Mouse (Mus musculus): ENCODE measurements around the gene Efna4. TPM values are rescaled to one million over a fixed set of nuclear protein-coding genes. Genes with fewer than 3 reads are reported as not detected.
A peak's percentile ranks its signal among the peaks of the same experiment; 100 is the strongest.

Efna4 gene
- polyA plus RNA-seq, 1 experiment = 1.1 TPM

DNA sequence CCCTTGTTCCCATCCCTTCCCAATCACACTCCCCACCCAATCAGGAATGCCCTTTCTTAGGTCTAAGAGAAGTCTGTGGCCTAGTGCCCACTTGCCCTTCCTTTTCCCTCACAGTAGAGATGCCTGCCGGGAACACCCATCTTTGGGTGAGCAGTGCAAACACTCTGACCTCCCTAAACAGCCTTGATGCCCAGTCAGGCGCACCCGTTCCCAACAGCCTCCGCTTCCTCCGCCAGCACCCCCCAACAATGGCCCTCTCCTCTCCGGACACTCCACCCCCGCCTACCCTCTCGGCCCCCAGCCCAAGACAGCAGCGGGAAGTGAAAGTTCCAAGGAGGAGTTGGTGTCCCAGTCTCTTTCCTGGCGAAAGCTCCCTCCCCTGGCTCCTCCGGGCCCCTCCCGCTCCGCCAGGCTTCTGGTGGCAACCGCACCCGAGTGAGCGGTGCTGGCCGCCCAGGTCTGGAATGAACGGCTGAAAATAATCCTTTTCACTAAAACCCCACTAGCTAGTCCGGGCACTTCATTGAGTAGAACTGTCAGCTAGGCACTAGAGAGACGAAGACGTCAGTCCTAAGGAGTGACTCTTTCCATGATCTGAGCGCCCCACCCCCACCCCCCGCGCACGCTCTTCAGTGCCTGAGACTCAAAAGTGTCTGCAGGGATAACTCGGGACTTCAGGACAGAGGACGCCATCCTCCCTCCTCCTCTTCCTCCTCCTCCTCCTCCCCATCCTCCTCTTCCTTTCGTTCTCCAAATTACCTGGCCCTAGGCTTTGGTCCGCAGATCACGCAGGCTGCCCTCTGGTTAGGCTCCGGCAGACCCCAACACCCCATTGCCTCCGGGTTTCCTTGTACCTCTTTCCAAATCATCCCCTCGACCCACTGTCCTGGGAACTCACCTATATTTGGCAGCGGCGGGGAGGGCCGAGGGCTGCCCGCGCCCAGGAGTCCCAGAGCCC lies 11.4 kb upstream of the Efna4 start:
- Histone ChIP-seq H3K4me3 (ENCODE audit: insufficient read depth, low read length) (peak overlapping the region; percentile 93), H3K27ac (ENCODE audit: insufficient read depth, low read length) (peak overlapping the region; percentile 54; the same call in 1 of the 2 replicates), H3K4me1 (ENCODE audit: control insufficient read depth, insufficient read depth, low read length) (no peaks in the 10 kb centered on the region)
- TF ChIP-seq CTCF (IDR thresholded peaks at IDR 0.05; ENCODE audit: extremely low read depth, insufficient read depth, low read length) = no peak
- no peak for TF ChIP-seq POLR2A (IDR thresholded peaks at IDR 0.05; ENCODE audit: extremely low read depth, insufficient read depth, low read length)

DNA sequence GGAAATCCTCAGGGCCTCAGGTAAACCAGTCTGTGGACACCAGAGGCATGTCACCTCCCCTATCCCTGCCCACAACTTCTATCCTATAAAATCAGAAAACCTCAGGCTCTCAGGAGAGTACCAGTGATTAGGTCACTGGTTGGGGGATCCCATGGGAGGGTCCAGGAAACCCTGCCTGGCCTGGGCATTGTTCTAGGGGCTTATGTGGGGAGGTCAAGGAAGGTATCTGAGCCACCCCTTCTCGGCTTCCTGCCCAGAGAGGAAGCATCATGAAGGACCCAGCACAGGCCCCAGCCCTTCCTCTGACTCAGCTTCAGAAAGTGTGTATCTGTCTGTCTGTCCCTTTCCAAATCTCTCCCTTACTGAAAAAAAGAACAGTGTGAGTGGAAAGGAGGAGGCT lies 10.1 kb upstream of the Efna4 start:
- TF ChIP-seq CTCF (IDR thresholded peaks at IDR 0.05; ENCODE audit: extremely low read depth, insufficient read depth, low read length) (no peak), POLR2A (IDR thresholded peaks at IDR 0.05; ENCODE audit: extremely low read depth, insufficient read depth, low read length) (no peak)
- H3K4me3 ChIP-seq (ENCODE audit: insufficient read depth, low read length) = peak overlapping the region; percentile 93; the same call in 1 of the 2 replicates
- no peak overlapping the region for H3K27ac ChIP-seq (ENCODE audit: insufficient read depth, low read length)
- no peaks in the 10 kb centered on the region for H3K4me1 ChIP-seq (ENCODE audit: control insufficient read depth, insufficient read depth, low read length)

DNA sequence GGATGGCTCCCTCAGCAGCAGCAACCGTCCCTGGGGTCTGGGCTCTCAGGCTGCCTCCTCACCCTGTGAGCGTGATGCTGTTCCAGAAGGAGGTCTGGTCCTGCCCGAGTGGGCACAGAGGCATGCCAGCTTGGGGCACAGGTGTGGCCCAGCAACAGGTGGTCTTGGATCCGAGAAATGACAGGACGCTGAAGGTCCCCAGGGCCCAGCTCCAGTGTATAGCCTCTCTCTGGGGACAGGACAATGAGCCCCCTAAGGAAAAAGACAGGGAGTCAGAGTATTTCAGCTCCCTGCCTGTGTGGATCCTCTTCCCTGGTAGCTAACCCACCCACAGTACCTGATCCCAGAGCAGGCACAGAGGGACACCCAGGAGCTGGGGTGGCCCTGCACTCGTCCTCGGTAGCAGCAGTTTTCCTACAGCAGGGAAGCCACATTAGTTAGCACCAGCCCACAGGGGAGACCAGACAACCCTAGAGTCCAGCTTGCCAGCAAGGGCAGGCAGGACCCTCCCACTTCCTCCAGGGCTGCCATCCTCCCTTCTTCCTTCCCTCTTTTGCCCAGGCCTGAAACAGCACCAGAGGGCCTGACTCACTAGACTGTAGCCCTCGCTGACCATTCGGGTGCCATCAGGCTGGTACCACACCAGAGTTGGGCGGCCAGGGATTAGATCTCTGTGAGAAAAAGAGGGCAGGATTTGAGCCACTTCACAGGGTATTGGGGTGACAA lies 9.2 kb upstream of the Efna4 start:
- H3K4me1 ChIP-seq (ENCODE audit: control insufficient read depth, insufficient read depth, low read length) = no peaks in the 10 kb centered on the region
- no peak overlapping the region for H3K4me3 ChIP-seq (ENCODE audit: insufficient read depth, low read length)
- H3K27ac ChIP-seq (ENCODE audit: insufficient read depth, low read length) = no peak overlapping the region
- TF ChIP-seq CTCF (IDR thresholded peaks at IDR 0.05; ENCODE audit: extremely low read depth, insufficient read depth, low read length) (no peak), POLR2A (IDR thresholded peaks at IDR 0.05; ENCODE audit: extremely low read depth, insufficient read depth, low read length) (no peak)

DNA sequence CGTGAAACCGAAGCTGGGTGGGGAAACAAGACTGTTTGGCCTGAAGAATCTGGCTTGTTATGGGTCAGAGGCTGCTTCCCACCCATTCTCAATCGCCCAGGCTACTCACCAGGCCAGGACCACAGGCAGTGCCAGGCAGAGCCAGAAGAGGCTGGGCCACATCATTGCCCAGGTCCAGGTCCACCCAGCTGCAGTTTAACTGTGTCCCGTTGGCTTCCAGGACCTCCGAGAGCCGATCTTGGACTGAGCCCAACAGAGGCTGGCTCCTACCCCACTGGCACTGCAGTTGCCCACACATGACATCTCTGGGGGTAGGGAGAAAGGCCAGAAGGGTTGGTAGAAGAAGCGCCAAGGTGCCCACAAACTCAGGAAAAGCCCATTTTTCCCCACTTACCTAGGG lies 5.5 kb upstream of the Efna4 start:
- Histone ChIP-seq H3K4me1 (ENCODE audit: control insufficient read depth, insufficient read depth, low read length) (no peaks in the 10 kb centered on the region), H3K4me3 (ENCODE audit: insufficient read depth, low read length) (no peak overlapping the region), H3K27ac (ENCODE audit: insufficient read depth, low read length) (no peak overlapping the region)
- TF ChIP-seq CTCF (IDR thresholded peaks at IDR 0.05; ENCODE audit: extremely low read depth, insufficient read depth, low read length) = no peak
- TF ChIP-seq POLR2A (IDR thresholded peaks at IDR 0.05; ENCODE audit: extremely low read depth, insufficient read depth, low read length) = no peak

DNA sequence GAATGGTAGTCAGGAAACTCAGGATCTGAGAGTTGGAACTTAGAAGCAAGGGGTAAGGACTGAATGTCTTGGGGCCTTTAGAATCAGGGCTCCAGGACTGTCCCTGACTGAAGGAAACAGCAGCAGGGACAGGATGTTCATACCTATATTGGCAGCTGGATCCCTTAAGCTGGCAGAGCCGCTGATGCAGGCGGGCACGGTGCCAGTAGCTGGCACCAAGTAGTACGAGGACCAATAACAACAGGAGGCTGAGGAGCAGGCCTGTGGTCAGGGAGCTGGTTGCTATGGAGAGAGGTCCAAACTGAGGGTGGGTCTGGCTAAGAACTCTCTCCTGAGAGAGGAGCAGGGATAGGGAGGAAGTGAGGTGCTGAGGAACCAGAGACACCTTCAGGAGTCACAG lies 4.0 kb upstream of the Efna4 start:
- TF ChIP-seq POLR2A (IDR thresholded peaks at IDR 0.05; ENCODE audit: extremely low read depth, insufficient read depth, low read length) = no peak
- no peak for TF ChIP-seq CTCF (IDR thresholded peaks at IDR 0.05; ENCODE audit: extremely low read depth, insufficient read depth, low read length)
- H3K4me1 ChIP-seq (ENCODE audit: control insufficient read depth, insufficient read depth, low read length) = no peaks in the 10 kb centered on the region
- H3K4me3 ChIP-seq (ENCODE audit: insufficient read depth, low read length) = no peak overlapping the region
- no peak overlapping the region for H3K27ac ChIP-seq (ENCODE audit: insufficient read depth, low read length)

DNA sequence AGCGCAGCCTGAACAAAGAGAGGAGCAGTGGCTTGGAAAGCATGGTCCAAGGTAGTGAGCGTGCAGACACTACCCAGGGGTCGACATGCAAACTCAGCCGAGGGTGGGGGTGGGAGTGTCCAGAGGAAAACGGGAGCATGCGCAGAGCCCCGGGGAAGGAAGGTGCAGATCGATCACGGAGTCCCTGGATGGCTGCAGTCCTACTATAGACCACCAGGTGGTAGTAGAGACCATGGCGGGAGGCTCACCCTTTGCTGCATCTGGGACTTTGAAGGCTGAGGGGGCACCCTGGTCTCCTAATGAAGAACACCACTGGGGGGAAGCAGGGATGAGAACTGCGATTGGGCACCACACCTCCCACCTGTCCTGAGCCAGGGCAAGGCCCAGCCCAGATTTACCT lies 2.6 kb upstream of the Efna4 start:
- H3K4me3 ChIP-seq (ENCODE audit: insufficient read depth, low read length) = no peak overlapping the region
- TF ChIP-seq CTCF (IDR thresholded peaks at IDR 0.05; ENCODE audit: extremely low read depth, insufficient read depth, low read length) (peak; percentile 93), POLR2A (IDR thresholded peaks at IDR 0.05; ENCODE audit: extremely low read depth, insufficient read depth, low read length) (no peak)
- no peak overlapping the region for H3K27ac ChIP-seq (ENCODE audit: insufficient read depth, low read length)
- H3K4me1 ChIP-seq (ENCODE audit: control insufficient read depth, insufficient read depth, low read length) = no peaks in the 10 kb centered on the region

DNA sequence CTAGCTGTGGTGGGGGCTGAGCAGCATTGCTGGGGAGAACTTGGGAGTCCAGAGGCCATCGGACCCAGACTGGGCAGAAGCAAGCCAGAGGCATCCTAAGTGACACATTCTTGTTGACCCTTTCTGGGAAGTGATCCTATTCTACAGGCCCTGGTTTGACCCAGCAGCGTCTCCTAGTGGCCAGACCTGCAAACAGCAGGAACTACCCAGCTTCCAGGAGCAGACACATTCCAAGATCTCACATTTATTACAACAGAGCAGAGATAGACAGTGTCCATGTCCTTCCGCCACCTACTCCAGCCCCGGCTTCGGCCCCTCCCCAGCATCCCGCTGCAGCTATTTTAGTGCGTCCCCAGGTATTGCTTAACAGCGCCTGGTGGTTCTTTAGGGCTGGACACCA lies 1.6 kb upstream of the Efna4 start:
- no peaks in the 10 kb centered on the region for H3K4me1 ChIP-seq (ENCODE audit: control insufficient read depth, insufficient read depth, low read length)

DNA sequence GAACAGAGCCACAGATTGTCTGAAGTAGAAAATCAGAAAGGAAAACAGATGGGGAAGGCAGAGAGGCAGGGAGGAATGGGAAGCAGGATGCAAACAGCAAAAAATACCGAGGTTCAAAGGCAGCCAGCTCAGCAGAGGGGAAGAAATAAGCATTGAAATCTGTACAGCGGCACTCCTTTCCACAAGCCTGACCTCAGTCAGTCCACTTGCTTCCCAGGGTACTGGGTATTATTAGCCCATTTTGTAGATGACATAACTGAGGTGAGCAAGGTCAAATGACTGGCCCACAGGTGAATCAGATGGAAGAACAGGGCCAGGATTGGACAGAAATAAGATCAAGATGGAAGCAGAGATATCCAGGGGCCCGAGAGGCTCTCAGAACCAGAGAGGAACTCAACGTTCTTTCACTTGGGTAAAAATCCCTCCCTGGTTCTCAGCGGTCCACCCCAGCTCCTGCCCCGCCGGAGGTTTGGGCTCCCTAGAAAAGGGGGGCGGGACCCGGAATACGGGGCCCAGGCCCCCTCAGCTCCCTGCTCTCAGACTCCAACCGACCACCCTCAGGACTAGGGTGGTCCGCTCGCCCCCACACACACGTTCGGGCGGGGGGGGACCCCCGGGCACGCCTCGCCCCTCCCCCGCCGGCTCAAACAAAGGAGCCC lies 637 bp downstream of the Efna4 start:
- Histone ChIP-seq H3K4me3 (ENCODE audit: insufficient read depth, low read length) (peak overlapping the region; percentile 34), H3K4me1 (ENCODE audit: control insufficient read depth, insufficient read depth, low read length) (no peaks in the 10 kb centered on the region), H3K27ac (ENCODE audit: insufficient read depth, low read length) (no peak overlapping the region)
- no peak for TF ChIP-seq CTCF (IDR thresholded peaks at IDR 0.05; ENCODE audit: extremely low read depth, insufficient read depth, low read length)
- no peak for TF ChIP-seq POLR2A (IDR thresholded peaks at IDR 0.05; ENCODE audit: extremely low read depth, insufficient read depth, low read length)

More for the DNA sequence above, 1.6 kb upstream of the Efna4 start:
- no peak for TF ChIP-seq POLR2A (IDR thresholded peaks at IDR 0.05; ENCODE audit: extremely low read depth, insufficient read depth, low read length)
- peak; percentile 82 for TF ChIP-seq CTCF (IDR thresholded peaks at IDR 0.05; ENCODE audit: extremely low read depth, insufficient read depth, low read length)
- Histone ChIP-seq H3K27ac (ENCODE audit: insufficient read depth, low read length) (no peak overlapping the region), H3K4me3 (ENCODE audit: insufficient read depth, low read length) (no peak overlapping the region)

DNA sequence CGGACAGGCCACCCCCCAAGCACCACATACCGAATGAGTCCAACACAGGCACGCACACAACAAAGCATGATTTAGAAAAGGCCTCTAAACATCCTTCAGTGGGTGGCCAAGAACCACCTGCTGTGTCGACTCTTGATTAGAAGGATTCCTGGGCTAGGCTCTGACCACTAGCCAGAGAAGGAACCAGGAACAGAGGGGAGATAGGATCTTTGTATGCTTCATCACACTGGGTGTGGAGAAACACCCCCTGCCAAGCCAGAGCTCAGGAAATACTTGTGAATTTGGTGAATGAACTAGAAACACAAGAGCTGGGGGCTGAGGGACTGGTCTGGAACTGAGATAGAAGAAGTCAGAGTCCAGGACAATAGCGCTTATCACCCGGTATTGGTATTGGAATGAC lies 1.3 kb downstream of the Efna4 start:
- Histone ChIP-seq H3K4me3 (ENCODE audit: insufficient read depth, low read length) (no peak overlapping the region), H3K4me1 (ENCODE audit: control insufficient read depth, insufficient read depth, low read length) (no peaks in the 10 kb centered on the region), H3K27ac (ENCODE audit: insufficient read depth, low read length) (no peak overlapping the region)
- TF ChIP-seq POLR2A (IDR thresholded peaks at IDR 0.05; ENCODE audit: extremely low read depth, insufficient read depth, low read length) (no peak), CTCF (IDR thresholded peaks at IDR 0.05; ENCODE audit: extremely low read depth, insufficient read depth, low read length) (no peak)

Measured in cortical plate, adult 2 months (tissue).